Mouse (Mus musculus) neural tube, embryonic 14.5 days (tissue): ENCODE measurements around the gene Ubtd1. TPM values are rescaled to one million over a fixed set of nuclear protein-coding genes. Genes with fewer than 3 reads are reported as not detected.

ENCODE experiments used
- ATAC-seq: fragments of 200-750 bp; cut with Nextera tagmentation; 2 replicates; pipeline ENCODE4 v1.8.0; 2017; ENCODE audit warnings: low read depth, mild to moderate bottlenecking, moderate TSS enrichment, moderate library complexity
- H3K27ac ChIP-seq: fragments of 300-500 bp; sonication (generic); 2 replicates; pipeline ENCODE4 v1.5.1; 2014; ENCODE audit warnings: low read depth, mild to moderate bottlenecking, control low read depth, low read length, moderate library complexity, mixed read lengths
- H3K27me3 ChIP-seq: fragments of 300-500 bp; sonication (generic); 2 replicates; pipeline ENCODE4 v1.6.1; 2014; ENCODE audit warnings: low read length; ENCODE audit not compliant: control insufficient read depth, insufficient read depth
- H3K36me3 ChIP-seq: fragments of 300-500 bp; sonication (generic); 2 replicates; pipeline ENCODE4 v1.6.1; 2014; ENCODE audit warnings: low read length, mixed read lengths; ENCODE audit not compliant: control insufficient read depth, insufficient read depth
- H3K4me1 ChIP-seq: fragments of 300-500 bp; sonication (generic); 2 replicates; pipeline ENCODE4 v1.6.1; 2014; ENCODE audit warnings: low read length; ENCODE audit not compliant: control insufficient read depth, insufficient read depth
- H3K4me2 ChIP-seq: fragments of 300-500 bp; sonication (generic); 2 replicates; pipeline ENCODE4 v1.6.1; 2014; ENCODE audit warnings: mild to moderate bottlenecking, low read depth, low read length, control low read depth
- H3K4me3 ChIP-seq: fragments of 300-500 bp; sonication (generic); 2 replicates; pipeline ENCODE4 v1.5.1; 2014; ENCODE audit warnings: low read depth, low read length, control low read depth, mixed read lengths
- H3K9ac ChIP-seq: fragments of 300-500 bp; sonication (generic); replicated peaks from 2 replicates; pipeline ENCODE4 v1.6.1; 2014; ENCODE audit warnings: low read depth, mild to moderate bottlenecking, control low read depth, low read length, mixed read lengths
- H3K9me3 ChIP-seq: fragments of 300-500 bp; sonication (generic); 2 replicates; pipeline ENCODE4 v1.6.1; 2016; ENCODE audit warnings: low read length; ENCODE audit not compliant: control insufficient read depth
- WGBS: fragments of 180-500 bp; shearing (Covaris S2); extraction: QIAGEN DNeasy Blood & Tissue Kit; methylation state at CpG from one replicate; pipeline ENCODE4 v1.1.7; 2014; 5-methylcytosine and 5-hydroxymethylcytosine counted together
- polyA plus RNA-seq: library from polyadenylated mRNA; unstranded; fragments of >200 nt; fragmentation: Nextera tagmentation; extraction: Ambion mirVana; gene quantifications from 2 replicates; pipeline ENCODE4 v1.2.1, GENCODE M21; 2014

Ubtd1 gene
- polyA plus RNA-seq, 1 experiment from 2014 or later = 8.2 TPM

DNA sequence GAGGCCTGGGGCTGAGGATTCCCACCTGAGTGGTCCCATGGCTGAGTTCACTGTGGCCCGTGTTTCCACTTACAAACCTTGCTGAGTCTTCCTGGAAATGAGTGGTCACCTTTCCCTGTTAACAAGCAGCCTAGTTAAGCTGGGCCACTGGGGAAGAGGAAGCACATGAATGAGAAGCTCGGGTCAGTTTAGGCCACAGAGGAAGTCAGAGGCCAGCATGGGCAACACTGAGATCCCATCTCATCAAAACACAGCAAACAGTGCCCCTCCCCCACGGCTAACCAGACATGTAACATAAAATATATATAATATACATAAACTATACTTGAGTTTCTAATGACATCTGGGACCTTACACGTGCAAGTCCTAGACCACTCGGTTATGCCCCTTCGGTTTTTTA lies 8.2 kb downstream of the Ubtd1 start:
- WGBS = 87% methylated on average over 6 of the region's 6 CpGs
- Histone ChIP-seq H3K27ac (no peak overlapping the region), H3K36me3 (no peaks in the 10 kb centered on the region), H3K27me3 (no peaks in the 10 kb centered on the region), H3K9me3 (no peaks in the 10 kb centered on the region), H3K4me2 (no peak overlapping the region), H3K9ac (no peak overlapping the region), H3K4me1 (no peaks in the 10 kb centered on the region), H3K4me3 (no peak overlapping the region)
- ATAC-seq = no peak

- no peak overlapping the region for H3K27ac ChIP-seq
- no peaks in the 10 kb centered on the region for H3K27me3 ChIP-seq
- H3K9me3 ChIP-seq = no peaks in the 10 kb centered on the region
- no peaks in the 10 kb centered on the region for H3K4me1 ChIP-seq
- no peak overlapping the region for H3K4me2 ChIP-seq
- no peak overlapping the region for H3K4me3 ChIP-seq
- no peak for ATAC-seq
- H3K9ac ChIP-seq = no peak overlapping the region
- no peaks in the 10 kb centered on the region for H3K36me3 ChIP-seq
- 35% methylated on average over 6 of the region's 6 CpGs for WGBS
Observed at GRCm38 (mm10) chr19:41991926-41992477, 10.4 kb downstream of the Ubtd1 start.

GRCm38 (mm10) chr19:41992971-41993370 lies 11.4 kb downstream of the Ubtd1 start:
- no peaks in the 10 kb centered on the region for H3K9me3 ChIP-seq
- ATAC-seq = no peak
- no peak overlapping the region for H3K4me3 ChIP-seq
- no peak overlapping the region for H3K9ac ChIP-seq
- WGBS = 88% methylated on average over 2 of the region's 2 CpGs
- no peak overlapping the region for H3K4me2 ChIP-seq
- no peaks in the 10 kb centered on the region for H3K36me3 ChIP-seq
- H3K4me1 ChIP-seq = no peaks in the 10 kb centered on the region
- no peaks in the 10 kb centered on the region for H3K27me3 ChIP-seq
- no peak overlapping the region for H3K27ac ChIP-seq

DNA sequence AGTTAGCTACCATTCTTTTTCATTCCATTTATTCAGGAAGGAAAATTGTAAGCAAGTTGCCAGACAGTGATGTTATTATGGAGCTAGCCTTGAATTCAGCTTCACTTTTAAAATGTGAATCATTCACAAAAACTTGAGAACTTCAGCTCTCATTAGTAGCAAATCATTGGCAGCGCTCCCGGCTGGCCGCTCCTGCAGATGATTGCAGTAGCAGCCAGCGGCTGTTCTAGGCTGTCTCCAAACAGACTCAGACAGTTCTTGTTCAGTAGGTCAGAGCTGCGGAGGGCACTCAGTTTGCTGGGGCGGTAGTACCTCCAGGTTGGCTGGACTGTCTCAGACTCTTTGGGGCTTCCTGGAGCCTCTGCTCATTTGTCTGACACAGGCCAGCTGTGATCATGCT lies 11.9 kb downstream of the Ubtd1 start:
- ATAC-seq = no peak
- no peak overlapping the region for H3K9ac ChIP-seq
- H3K4me1 ChIP-seq = no peaks in the 10 kb centered on the region
- no peak overlapping the region for H3K27ac ChIP-seq
- no peak overlapping the region for H3K4me2 ChIP-seq
- H3K27me3 ChIP-seq = no peaks in the 10 kb centered on the region
- H3K9me3 ChIP-seq = no peaks in the 10 kb centered on the region
- no peak overlapping the region for H3K4me3 ChIP-seq
- no peaks in the 10 kb centered on the region for H3K36me3 ChIP-seq
- WGBS = 85% methylated on average over 6 of the region's 6 CpGs

GRCm38 (mm10) chr19:41994023-41994422 lies 12.5 kb downstream of the Ubtd1 start:
- 87% methylated on average over 7 of the region's 7 CpGs for WGBS

GRCm38 (mm10) chr19:41995483-41995882 lies 13.9 kb downstream of the Ubtd1 start:
- no peak overlapping the region for H3K9ac ChIP-seq
- no peak for ATAC-seq
- H3K36me3 ChIP-seq = no peaks in the 10 kb centered on the region
- H3K4me1 ChIP-seq = no peaks in the 10 kb centered on the region
- WGBS = 37% methylated on average over 1 of the region's 1 CpGs
- H3K4me2 ChIP-seq = no peak overlapping the region
- no peaks in the 10 kb centered on the region for H3K27me3 ChIP-seq
- H3K27ac ChIP-seq = no peak overlapping the region
- no peaks in the 10 kb centered on the region for H3K9me3 ChIP-seq
- H3K4me3 ChIP-seq = no peak overlapping the region

More at GRCm38 (mm10) chr19:41994023-41994422, 12.5 kb downstream of the Ubtd1 start:
- H3K4me3 ChIP-seq = no peak overlapping the region
- H3K27ac ChIP-seq = no peak overlapping the region
- no peak for ATAC-seq
- H3K9ac ChIP-seq = no peak overlapping the region
- no peaks in the 10 kb centered on the region for H3K9me3 ChIP-seq
- no peaks in the 10 kb centered on the region for H3K27me3 ChIP-seq
- H3K4me1 ChIP-seq = no peaks in the 10 kb centered on the region
- H3K4me2 ChIP-seq = no peak overlapping the region
- no peaks in the 10 kb centered on the region for H3K36me3 ChIP-seq

DNA sequence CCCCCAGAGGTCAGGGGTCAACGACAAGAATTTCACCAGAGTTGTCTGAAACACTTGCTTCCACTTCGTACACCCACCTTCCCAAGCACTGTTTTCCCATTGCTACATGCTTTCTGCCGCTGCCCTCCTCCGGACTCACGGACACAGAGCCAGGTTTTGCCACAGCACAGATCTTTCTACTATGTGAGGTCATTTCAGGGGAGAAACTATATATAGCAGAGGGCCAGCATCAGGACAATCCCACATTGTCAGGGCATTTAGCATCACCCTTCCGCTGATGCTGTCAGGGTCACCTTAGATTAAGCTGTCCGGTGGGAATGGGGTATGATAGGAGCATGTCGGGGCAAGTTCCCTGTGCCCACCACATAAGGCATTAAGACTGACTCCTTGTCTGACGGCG lies 15.5 kb downstream of the Ubtd1 start:
- Histone ChIP-seq H3K9ac (no peak overlapping the region), H3K9me3 (no peaks in the 10 kb centered on the region), H3K27me3 (no peaks in the 10 kb centered on the region), H3K27ac (no peak overlapping the region), H3K36me3 (no peaks in the 10 kb centered on the region), H3K4me1 (no peaks in the 10 kb centered on the region), H3K4me3 (no peak overlapping the region), H3K4me2 (no peak overlapping the region)
- no peak for ATAC-seq
- 90% methylated on average over 10 of the region's 10 CpGs for WGBS

- H3K9me3 ChIP-seq = no peaks in the 10 kb centered on the region
- H3K4me1 ChIP-seq = no peaks in the 10 kb centered on the region
- no peak for ATAC-seq
- no peak overlapping the region for H3K27ac ChIP-seq
- H3K4me2 ChIP-seq = no peak overlapping the region
- H3K36me3 ChIP-seq = no peaks in the 10 kb centered on the region
- H3K4me3 ChIP-seq = no peak overlapping the region
- no peak overlapping the region for H3K9ac ChIP-seq
- no peaks in the 10 kb centered on the region for H3K27me3 ChIP-seq
- 86% methylated on average over 9 of the region's 9 CpGs for WGBS
Observed at GRCm38 (mm10) chr19:41998770-41999548, 17.4 kb downstream of the Ubtd1 start.

DNA sequence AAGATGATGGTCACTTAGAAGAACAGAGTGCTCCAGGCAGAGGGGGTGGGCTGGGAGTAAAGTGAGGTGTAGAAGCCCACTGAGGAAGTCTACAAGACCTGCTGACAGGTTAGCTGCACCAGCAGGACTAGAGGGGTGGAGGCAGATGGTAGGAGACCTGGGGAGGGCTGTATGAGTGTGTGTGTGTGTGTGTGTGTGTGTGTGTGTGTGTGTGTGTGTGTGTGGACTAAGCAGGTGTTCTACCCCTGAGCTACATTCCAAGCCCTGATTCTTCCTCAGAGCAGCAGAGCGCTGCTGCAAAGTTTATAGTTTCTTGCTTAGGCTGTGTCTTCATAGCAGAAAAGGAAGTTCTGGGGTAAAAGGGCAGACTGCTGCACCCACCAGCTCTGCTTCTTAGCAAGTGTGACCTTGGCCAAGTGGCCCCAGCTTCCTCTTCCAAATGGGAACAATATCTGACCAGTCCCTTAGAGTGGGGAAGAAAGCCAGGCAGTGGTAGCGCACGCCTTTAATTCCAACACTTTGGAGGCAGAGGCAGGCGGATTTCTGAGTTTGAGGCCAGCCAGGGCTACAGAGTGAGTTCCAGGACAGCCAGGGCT lies 18.2 kb downstream of the Ubtd1 start:
- H3K9ac ChIP-seq = no peak overlapping the region
- no peak overlapping the region for H3K27ac ChIP-seq
- H3K9me3 ChIP-seq = no peaks in the 10 kb centered on the region
- WGBS = 89% methylated on average over 4 of the region's 4 CpGs
- H3K4me3 ChIP-seq = no peak overlapping the region
- H3K36me3 ChIP-seq = no peaks in the 10 kb centered on the region
- no peak for ATAC-seq
- H3K27me3 ChIP-seq = no peaks in the 10 kb centered on the region
- no peak overlapping the region for H3K4me2 ChIP-seq
- no peaks in the 10 kb centered on the region for H3K4me1 ChIP-seq
